Mouse (Mus musculus) heart, postnatal 10 days (tissue): ENCODE data around the gene Procr. TPM values are rescaled to one million over a fixed set of nuclear protein-coding genes. Genes with fewer than 3 reads are reported as not detected.

Source experiments
- DNase-seq, 2 experiments: peaks; one replicate each; pipeline ENCODE4 v3.0.0; 2021
- intact Hi-C: fragments of 180-260 bp; cut with DNase I; formaldehyde crosslinking; loops from one replicate; pipeline ENCODE4 v1.15.1; 2025
- total RNA-seq, 2 experiments: library from RNA; stranded (reverse); gene quantifications; 2 replicates each; pipeline ENCODE4 v1.2.3; 2021

Gene Procr
- total RNA-seq, 2 experiments from 2014 or later = 4.3 to 6.8 TPM

GRCm38 (mm10) chr2:155798613-155799012, 47.7 kb downstream of the Procr start:
- no peak for DNase-seq
- intact Hi-C loops = no loop called here

GRCm38 (mm10) chr2:155802761-155803160, 51.8 kb downstream of the Procr start:
- no peak for DNase-seq
- intact Hi-C loops = no loop called here

DNA sequence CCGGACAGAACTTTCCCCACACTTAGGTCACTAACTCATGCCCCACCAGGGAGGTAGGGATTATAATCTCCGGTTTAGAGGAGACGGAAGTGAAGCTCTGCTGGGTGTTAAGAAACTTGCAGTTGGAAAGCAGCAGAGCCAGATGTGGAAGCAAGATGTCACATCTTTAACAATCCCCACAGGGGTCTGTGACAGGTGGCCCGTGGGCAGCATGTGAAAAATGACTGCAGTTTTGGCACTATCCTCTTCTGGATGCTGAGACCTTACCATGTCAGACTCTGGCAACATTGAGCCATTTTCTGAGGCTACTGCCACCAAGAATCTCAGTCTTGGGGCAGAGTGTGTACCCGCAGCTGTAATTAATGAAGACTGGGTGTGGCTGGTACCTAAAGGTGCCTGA, 53.1 kb downstream of the Procr start:
- no peak for DNase-seq
- intact Hi-C loops = no loop called here

Other genes starting within 250 kb of the Procr start
- gene Acss2, start 233.2 kb upstream of the Procr start, total RNA-seq = 10 to 100 TPM; 26.8 to 27.8 TPM
- 1 to 10 TPM in 1 of 2 experiments, under 1 TPM in 1; 0.98 to 1.8 TPM for gene Ggt7, start 232.9 kb upstream of the Procr start, total RNA-seq
- gene Gss, start 158.3 kb upstream of the Procr start, total RNA-seq = 10 to 100 TPM; 14.1 to 17.7 TPM
- gene Myh7b, start 139.9 kb upstream of the Procr start, total RNA-seq = 10 to 100 TPM; 47.8 to 56.4 TPM
- 10 to 100 TPM; 83.1 to 89.9 TPM for gene Trpc4ap, start 58.7 kb upstream of the Procr start, total RNA-seq
- 10 to 100 TPM; 11.1 to 12.3 TPM for gene Edem2, start 21.6 kb upstream of the Procr start, total RNA-seq
- not detected for gene Gm17581, start 15.3 kb upstream of the Procr start, total RNA-seq
- under 1 TPM in 1 of 2 experiments, not detected in 1; 0.07 TPM for gene Mmp24, start 24.2 kb downstream of the Procr start, total RNA-seq
- 10 to 100 TPM; 16.3 to 16.8 TPM for gene BC029722, start 68.3 kb downstream of the Procr start, total RNA-seq
- gene Eif6, start 75.8 kb downstream of the Procr start, total RNA-seq = 10 to 100 TPM; 77.5 to 79.5 TPM
- not detected for gene Fam83c, start 83.7 kb downstream of the Procr start, total RNA-seq
- 100 to 1,000 TPM; 184 to 197 TPM for gene Uqcc1, start 179.2 kb downstream of the Procr start, total RNA-seq
- gene Gm15557, start 189.6 kb downstream of the Procr start, total RNA-seq = not detected
- not detected for gene Gdf5, start 194.2 kb downstream of the Procr start, total RNA-seq
- gene Cep250, start 205.3 kb downstream of the Procr start, total RNA-seq = 10 to 100 TPM in 1 of 2 experiments, 1 to 10 TPM in 1; 8.8 to 11.1 TPM